Mouse (Mus musculus): ENCODE data around the gene Lmbr1. TPM values are rescaled to one million over a fixed set of nuclear protein-coding genes. Genes with fewer than 3 reads are reported as not detected.

The Lmbr1 gene
- polyA plus RNA-seq, 1 experiment = 2.1 TPM

- WGBS = 71% methylated on average over 2 of the region's 2 CpGs
Measured at GRCm38 (mm10) chr5:29273426-29273825, 104.8 kb downstream of the Lmbr1 start.

GRCm38 (mm10) chr5:29270879-29271278, 107.3 kb downstream of the Lmbr1 start:
- WGBS = 46% methylated on average over 4 of the region's 4 CpGs
- no peak for DNase-seq (ENCODE audit: low read depth, low spot score)

More at GRCm38 (mm10) chr5:29273426-29273825, 104.8 kb downstream of the Lmbr1 start:
- no peak for DNase-seq (ENCODE audit: low read depth, low spot score)

DNA sequence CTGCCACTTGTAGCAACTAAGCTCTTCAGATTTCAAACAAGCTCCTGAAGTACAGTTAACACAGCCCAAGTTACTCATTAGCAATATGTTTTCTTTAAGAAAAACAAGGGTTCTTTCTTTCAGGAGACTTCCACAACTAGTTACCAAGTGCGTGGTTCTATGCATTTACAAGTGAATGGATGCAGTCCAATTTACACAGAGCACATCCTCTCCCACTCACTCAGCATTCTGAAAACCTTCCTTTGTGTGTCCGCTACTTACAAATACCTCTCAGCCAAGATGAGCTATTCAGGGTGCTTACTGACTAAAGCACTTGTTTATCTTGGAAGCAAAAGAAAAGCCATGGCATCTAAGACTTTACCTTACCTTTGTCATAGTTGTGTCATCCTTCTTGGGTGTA, 124.3 kb downstream of the Lmbr1 start:
- 37% methylated on average over 2 of the region's 2 CpGs for WGBS

DNA sequence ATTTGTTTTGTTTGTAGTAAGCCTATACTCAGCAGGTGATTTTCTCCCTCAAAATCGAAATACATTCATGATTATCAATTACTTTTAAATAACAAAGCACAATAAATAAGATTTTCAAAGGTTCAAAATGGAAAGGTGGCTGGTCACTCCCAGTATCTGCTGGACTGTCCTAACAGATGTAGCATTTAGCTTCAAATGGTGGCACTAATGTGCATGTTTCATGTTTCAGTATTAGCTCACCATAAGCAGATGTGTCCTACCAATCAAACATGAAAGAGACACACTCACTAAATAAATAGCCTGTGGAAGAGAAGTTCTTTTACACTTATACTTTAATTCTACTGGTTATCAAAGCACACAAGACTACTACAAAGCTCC, 126.7 kb downstream of the Lmbr1 start:
- 79% methylated on average over 1 of the region's 1 CpGs for WGBS
- DNase-seq (ENCODE audit: low read depth, low spot score) = no peak

More for the DNA sequence above, 124.3 kb downstream of the Lmbr1 start:
- DNase-seq (ENCODE audit: low read depth, low spot score) = no peak

DNA sequence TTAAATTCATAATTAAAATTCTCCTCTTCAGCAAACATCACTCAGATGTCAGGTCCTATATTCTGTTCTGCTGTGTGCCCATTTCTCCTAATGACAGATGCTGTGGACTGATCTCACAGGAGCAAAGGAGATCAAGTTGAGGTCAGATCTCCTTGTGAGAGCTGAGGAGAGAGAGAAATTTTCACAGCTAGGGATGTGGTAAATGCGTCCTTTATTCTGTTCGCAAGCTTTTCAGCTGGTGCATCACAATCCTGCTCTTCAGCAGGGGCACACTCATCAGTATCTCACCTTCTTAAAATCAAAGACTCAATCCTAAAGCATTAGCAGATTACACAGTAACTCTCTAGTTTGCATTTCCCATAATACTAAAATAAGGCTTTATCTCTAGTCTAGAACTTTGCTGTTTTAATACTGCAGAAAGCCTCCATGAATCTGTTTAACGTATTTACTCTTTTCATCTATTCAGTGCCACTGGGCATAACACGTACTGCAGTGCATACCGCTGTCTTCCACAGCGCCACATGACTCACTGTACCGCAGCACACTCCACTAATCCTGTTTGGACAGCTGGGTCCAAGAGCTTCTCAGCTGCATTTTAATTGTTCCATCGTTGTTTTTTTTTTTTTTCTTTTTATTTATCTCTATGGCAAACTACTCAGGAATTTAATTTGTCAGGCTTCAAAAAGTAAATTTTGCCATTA, 127.2 kb downstream of the Lmbr1 start:
- 64% methylated on average over 8 of the region's 8 CpGs for WGBS
- DNase-seq (ENCODE audit: low read depth, low spot score) = no peak

DNA sequence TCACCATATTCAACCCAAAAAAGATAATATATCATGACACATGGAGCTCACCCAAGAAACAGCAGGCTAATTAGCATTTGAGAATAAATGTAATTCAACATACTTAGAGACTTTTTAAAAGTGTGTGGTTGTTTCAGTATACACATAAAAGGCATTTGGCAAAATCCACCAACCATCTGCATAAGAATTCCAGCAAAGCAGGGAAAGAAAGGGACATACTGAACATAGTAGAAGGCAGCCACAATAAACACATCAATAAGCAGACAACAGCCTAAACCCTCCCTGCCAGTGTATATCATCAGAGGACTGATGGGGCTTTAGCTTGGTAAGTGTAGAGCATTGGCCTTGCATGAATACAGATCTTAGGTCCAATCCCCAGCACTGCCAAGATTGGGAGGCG, 133.4 kb downstream of the Lmbr1 start:
- 100% methylated on average over 1 of the region's 1 CpGs for WGBS
- DNase-seq (ENCODE audit: low read depth, low spot score) = no peak

GRCm38 (mm10) chr5:29238379-29238778, 139.8 kb downstream of the Lmbr1 start:
- no peak for DNase-seq (ENCODE audit: low read depth, low spot score)

DNA sequence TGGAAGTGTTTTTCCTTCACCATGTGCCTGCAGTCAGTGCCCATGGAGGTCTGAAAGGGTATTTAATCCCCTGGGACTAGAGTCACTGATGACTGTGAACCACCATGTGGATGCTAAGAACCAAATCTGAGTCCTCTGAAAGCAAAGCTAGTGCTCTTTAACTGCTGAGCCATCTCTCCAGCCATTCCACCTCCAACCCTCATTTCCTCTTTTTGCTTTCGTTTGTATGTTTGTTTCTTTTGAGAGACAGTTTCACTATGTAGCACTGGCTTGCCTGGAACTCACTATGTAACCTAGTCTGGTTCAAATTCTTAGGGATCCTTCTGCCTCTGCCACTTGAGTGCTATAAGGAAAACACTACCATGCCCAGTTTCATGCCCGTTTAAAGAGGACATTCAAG, 147.7 kb downstream of the Lmbr1 start:
- DNase-seq (ENCODE audit: low read depth, low spot score) = no peak
- 62% methylated on average over 2 of the region's 2 CpGs for WGBS

DNA sequence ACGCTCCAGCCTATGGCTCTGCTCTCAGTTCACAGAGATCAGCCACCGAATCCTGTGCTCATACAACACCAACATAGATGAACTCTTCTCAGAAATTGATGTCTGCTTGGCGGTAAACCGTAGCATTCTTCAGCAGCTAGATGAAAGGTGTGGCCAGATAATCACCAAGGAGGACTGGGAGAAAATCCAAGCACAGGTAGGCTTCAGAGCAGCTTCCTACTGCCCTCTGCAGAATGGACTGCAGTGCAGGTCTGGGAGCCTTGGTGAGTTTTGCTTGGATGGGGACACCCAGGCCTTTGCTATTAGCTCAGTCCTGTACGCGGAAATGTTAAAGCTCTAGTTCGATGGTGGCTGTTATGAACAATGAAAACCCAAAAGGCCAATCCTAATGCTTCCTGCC, 154.1 kb downstream of the Lmbr1 start:
- 62% methylated on average over 7 of the region's 7 CpGs for WGBS
- DNase-seq (ENCODE audit: low read depth, low spot score) = no peak

GRCm38 (mm10) chr5:29217997-29218396, 160.2 kb downstream of the Lmbr1 start:
- no peak for DNase-seq (ENCODE audit: low read depth, low spot score)
- WGBS = 94% methylated on average over 3 of the region's 3 CpGs

DNA sequence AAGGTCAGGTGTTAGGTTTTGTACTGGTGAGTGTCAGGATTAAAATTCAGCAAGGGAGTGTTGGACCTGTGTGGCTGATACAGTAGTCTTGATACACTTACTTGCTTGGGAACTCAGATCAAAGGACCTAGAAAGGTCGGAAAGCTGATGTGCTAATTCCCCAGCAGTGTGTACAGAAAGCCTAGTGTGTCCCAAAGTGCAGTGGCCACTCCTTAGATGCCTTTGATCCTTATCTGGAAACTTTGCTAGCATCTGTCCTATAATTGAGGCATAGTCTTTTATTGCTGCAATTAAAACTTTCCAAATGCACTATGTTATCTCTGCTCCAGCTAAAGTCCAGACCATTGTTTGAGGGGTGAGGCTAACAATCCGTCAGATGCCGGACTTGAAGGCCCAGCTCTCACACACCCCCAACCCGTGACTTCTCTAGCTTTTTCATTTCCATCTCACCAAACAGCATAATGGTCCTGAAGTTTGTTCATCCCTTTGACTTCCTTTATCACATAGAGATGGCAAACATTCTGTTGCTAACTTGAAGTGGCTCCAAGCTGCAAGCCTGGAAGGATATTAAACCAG, 166.1 kb downstream of the Lmbr1 start:
- peak; percentile 85 for DNase-seq (ENCODE audit: low read depth, low spot score)
- 18% methylated on average over 4 of the region's 4 CpGs for WGBS

DNA sequence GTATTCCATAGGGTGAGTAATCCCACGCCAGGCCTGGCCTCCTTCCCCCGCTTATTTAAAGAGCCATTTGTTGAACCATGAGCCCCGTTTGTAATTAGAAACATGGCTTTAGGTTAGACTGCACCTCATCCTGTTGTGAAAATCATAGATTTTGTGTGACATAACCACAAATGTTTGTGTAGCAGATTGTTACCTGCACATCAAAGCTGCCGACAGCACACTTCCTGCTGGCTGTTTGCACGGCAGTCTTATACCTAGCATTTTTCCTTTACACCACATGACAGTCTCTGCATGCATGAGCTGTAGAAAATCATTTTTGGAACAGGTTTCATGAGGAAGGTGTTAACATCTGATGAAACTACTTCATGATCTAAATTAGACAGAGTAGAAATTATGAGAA, 172.5 kb downstream of the Lmbr1 start:
- 24% methylated on average over 5 of the region's 5 CpGs for WGBS
- no peak for DNase-seq (ENCODE audit: low read depth, low spot score)

- no peak for DNase-seq (ENCODE audit: low read depth, low spot score)
Measured at GRCm38 (mm10) chr5:29199868-29200267, 178.3 kb downstream of the Lmbr1 start.

DNA sequence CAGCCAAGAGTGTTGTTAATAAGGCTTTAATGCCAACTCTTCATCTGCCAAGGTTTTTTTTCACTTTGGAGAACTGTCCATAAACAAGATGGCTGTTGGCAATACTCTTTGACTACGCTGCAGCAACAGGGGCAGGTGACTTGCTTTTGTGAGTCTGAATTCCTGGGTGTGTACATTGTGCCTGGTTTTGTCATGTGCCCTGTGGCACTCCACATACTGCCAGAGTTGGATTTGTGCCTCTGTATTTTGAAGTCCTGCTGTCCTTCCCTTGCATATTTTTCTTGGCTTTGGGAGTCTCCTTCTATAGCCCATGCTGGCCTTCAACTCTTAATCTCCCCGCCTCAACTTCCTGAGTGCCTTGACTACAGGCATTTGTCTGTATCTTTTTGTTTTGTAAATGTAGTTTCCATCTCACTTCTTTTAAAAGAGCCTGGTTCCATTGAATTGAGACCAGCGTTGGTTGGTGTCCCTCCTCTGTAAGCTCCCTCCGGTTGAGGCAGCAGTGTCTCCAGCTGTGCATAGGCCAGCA, 179.2 kb downstream of the Lmbr1 start:
- DNase-seq (ENCODE audit: low read depth, low spot score) = no peak
- 66% methylated on average over 4 of the region's 4 CpGs for WGBS

More at GRCm38 (mm10) chr5:29199868-29200267, 178.3 kb downstream of the Lmbr1 start:
- WGBS = 17% methylated on average over 3 of the region's 3 CpGs

DNA sequence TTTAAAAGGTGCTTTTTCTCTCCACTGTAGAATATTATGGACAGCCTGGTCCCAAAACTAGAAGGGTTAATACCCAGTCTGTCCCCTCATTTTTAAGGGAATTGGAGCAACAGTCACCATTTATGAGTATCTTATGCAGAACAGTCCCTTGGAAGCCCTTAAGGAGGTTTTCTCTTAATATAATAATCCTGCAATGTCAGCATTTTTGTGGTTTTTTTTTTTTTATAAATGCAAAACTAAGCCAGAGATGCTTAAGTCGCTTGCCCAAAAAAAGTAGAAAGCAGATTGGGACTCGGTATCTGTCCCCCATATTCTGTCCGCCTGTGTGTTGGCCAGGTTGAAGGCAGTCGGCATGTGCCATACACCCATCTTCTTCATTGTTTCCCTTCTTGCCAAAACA, 181.0 kb downstream of the Lmbr1 start:
- WGBS = 63% methylated on average over 4 of the region's 4 CpGs
- no peak for DNase-seq (ENCODE audit: low read depth, low spot score)

- WGBS = 5% methylated on average over 12 of the region's 12 CpGs
- DNase-seq (ENCODE audit: low read depth, low spot score) = no peak
Measured at GRCm38 (mm10) chr5:29196264-29196658, 181.9 kb downstream of the Lmbr1 start.

DNA sequence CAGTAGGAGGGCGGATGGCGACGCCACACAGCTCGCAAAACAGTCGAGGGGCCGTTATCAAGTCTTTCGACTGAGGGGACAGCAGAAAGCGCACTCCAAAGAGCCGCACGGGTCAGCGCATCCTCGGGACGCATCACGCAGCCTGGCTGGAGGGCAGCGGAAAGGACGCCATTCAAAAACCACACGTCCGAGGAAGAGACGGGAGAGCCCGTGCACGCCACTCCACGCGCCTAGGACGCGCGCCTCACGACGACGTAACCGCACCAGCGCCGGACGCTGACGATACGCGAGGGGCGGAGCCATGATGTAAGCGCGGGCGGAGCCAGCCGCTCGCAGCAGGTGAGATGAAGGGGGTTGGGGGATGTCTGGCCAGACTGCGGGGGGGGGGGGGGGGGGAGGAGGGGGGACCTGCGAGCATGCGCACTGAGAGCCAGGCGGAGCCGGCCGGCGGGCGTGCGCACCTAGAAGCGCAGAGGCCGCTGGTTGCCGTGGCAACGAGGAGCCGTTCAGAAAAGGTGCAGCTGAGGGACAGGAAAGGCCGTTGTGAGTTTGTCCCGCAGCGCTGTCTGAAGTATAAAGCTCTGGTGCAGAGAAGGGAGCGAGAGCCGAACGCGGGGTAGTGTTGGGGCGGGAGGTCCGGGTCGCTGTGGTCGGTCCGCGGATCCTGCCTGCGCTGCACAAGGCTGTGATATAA, 182.5 kb downstream of the Lmbr1 start, which contains the start of gene Rnf32:
TSS of gene Rnf32 (plus strand) at position 423 of the 694 bp plus-strand sequence.
- no peak for DNase-seq (ENCODE audit: low read depth, low spot score)
- under 1% methylated on average over 68 of the region's 70 CpGs for WGBS

GRCm38 (mm10) chr5:29195231-29195569, 183.0 kb downstream of the Lmbr1 start:
- 3% methylated on average over 9 of the region's 9 CpGs for WGBS
- DNase-seq (ENCODE audit: low read depth, low spot score) = no peak

GRCm38 (mm10) chr5:29186798-29187197, 191.4 kb downstream of the Lmbr1 start:
- WGBS = 14% methylated on average over 5 of the region's 5 CpGs
- DNase-seq (ENCODE audit: low read depth, low spot score) = no peak

Measured in large intestine, adult 2 months (tissue).